In genomic region chr7:109239346-109239745, GRCm38 (mm10) we compare ENCODE assay signal across 23 mouse cellular contexts.
"Had no signal": no experiment of that assay in that cellular context is flagged by ENCODE, and none has a peak within 500 bp of the region (broad histone marks: within the 10 kb centered on the region; RNA-seq: fewer than 3 reads in every experiment).

No protein-coding gene starts in this region.

- H3K4me1 ChIP-seq: liver, embryonic 12.5 days; liver, embryonic 15.5 days; lung, embryonic 15.5 days; megakaryocyte, embryonic 14.5 days had no signal

- H3K27ac ChIP-seq: kidney, postnatal 0 days; limb, embryonic 12.5 days; limb, embryonic 15.5 days; liver, embryonic 12.5 days; liver, embryonic 15.5 days; lung, embryonic 15.5 days; neural tube, embryonic 12.5 days; neural tube, embryonic 15.5 days; stomach, postnatal 0 days had no signal

- DNase-seq: kidney, adult 2 months; kidney, postnatal 36 days; left cerebral cortex, postnatal 4 days; lung, adult 18-20 months; lung, postnatal 10 days; lung, postnatal 36 days; right cerebral cortex, adult 18-20 months; right cerebral cortex, postnatal 14 days; right cerebral cortex, postnatal 4 days; thymus, adult 2 months; thymus, postnatal 14 days; thymus, postnatal 4 days had no signal

- ATAC-seq: intestine, postnatal 0 days; liver, embryonic 12.5 days had no signal

- H3K4me2 ChIP-seq: limb, embryonic 12.5 days; limb, embryonic 15.5 days; liver, embryonic 12.5 days; liver, embryonic 15.5 days; lung, embryonic 15.5 days; neural tube, embryonic 12.5 days; neural tube, embryonic 15.5 days had no signal

- H3K9ac ChIP-seq: limb, embryonic 12.5 days; limb, embryonic 15.5 days; liver, embryonic 12.5 days; liver, embryonic 15.5 days; lung, embryonic 15.5 days; neural tube, embryonic 12.5 days; neural tube, embryonic 15.5 days had no signal

- H3K4me3 ChIP-seq: limb, embryonic 12.5 days; limb, embryonic 15.5 days; liver, embryonic 12.5 days; liver, embryonic 15.5 days; lung, embryonic 15.5 days; megakaryocyte, embryonic 14.5 days; neural tube, embryonic 12.5 days; neural tube, embryonic 15.5 days had no signal

- H3K9me3 ChIP-seq: limb, embryonic 12.5 days; limb, embryonic 15.5 days; liver, embryonic 12.5 days; liver, embryonic 15.5 days; lung, embryonic 15.5 days; neural tube, embryonic 12.5 days; neural tube, embryonic 15.5 days had no signal

- H3K27me3 ChIP-seq: limb, embryonic 15.5 days; liver, embryonic 12.5 days; liver, embryonic 15.5 days; lung, embryonic 15.5 days; neural tube, embryonic 12.5 days had no signal

- H3K36me3 ChIP-seq: limb, embryonic 12.5 days; limb, embryonic 15.5 days; liver, embryonic 12.5 days; liver, embryonic 15.5 days; lung, embryonic 15.5 days; neural tube, embryonic 12.5 days; neural tube, embryonic 15.5 days had no signal
